Mouse (Mus musculus) ovary, postnatal 36 days (tissue): ENCODE measurements around the gene Gm5901.

Source experiments
- DNase-seq: peaks from one replicate; pipeline ENCODE4 v3.0.0; 2022; ENCODE audit warnings: low spot score, mixed read lengths

Gm5901 gene

DNA sequence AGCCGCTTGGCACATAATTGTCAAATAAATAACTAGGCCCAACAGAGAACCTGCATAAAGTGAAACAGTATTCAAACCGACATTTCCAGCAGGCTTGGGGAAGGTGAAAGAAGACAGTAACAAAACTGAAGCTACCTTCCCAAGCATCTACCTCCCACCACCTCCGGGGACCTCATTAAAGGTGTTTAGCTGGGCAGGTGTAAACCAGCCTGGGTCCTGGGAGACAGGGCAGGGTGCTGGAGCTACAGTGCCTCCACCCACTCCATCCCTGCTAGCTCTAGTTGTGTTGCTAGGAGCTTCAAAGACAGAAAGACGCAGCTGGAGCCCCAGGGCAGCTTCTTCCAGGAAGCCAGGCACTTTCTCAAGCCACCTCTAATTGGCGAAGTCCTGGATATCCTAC, 29.4 kb downstream of the Gm5901 start, which contains the start of gene Cnga4:
Gene Cnga4, plus strand, starts transcription at position 301 of the 400 bp plus-strand sequence.
- no peak for DNase-seq

GRCm38 (mm10) chr7:105406322-105406721, 31.5 kb downstream of the Gm5901 start:
- DNase-seq: no peak

DNA sequence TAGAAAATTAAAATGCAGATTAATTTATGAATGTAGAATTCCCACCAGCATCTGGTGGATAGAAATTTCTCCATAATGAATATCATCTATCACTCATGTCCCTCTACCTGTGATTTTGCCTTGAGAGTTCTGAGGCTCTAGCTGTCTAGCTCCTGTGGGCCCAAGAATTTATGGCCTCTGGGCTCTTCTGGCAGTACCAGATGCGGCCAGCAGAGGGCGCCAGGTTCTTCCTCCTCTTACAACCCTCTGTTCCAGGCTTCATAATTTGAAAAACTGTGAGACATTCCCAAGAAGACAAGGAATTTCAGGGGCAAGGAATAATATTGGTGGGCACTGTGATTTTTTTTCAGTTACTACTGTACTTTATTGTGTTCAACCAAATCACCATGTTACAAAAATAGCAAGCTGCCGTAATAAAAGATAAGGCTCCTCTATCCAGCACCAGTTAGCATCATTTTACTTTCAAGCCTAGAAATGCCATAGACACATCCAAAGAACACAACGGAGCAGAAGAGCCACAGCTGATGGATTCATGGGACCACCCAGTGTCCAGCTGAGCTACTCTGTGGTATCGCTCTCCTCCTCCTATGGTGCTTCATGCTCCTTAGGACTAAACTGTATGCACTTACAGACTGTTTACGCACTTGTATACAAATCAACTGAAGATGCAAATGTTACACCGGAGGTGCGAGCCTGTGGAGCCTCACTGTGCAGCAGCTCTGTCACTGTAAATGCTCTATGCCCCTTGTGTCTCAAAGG, 37.2 kb downstream of the Gm5901 start:
- DNase-seq: peak; percentile 70

GRCm38 (mm10) chr7:105414385-105414784, 39.5 kb downstream of the Gm5901 start:
- DNase-seq: no peak

DNA sequence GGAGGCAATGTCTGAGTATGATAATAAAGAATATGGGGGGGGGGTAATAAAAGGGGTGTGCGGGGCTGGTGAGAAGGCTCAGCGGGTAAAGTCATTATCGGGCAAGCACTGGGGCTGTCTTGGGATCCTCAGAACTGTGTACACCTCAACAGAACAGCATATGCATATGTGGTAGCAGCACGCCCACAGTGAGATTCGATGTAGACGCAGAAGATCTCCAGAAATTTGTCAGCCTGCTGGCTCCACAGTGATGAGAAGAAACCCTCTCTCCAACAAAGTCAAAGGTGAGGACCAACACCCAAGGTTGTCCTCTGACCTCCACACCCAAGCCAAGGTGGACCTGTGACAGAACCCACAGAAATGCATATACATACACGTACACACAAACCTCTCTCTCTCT, 41.7 kb downstream of the Gm5901 start:
- DNase-seq: no peak

GRCm38 (mm10) chr7:105418106-105418505, 43.3 kb downstream of the Gm5901 start:
- DNase-seq: no peak

GRCm38 (mm10) chr7:105420903-105421302, 46.1 kb downstream of the Gm5901 start:
- DNase-seq: no peak

DNA sequence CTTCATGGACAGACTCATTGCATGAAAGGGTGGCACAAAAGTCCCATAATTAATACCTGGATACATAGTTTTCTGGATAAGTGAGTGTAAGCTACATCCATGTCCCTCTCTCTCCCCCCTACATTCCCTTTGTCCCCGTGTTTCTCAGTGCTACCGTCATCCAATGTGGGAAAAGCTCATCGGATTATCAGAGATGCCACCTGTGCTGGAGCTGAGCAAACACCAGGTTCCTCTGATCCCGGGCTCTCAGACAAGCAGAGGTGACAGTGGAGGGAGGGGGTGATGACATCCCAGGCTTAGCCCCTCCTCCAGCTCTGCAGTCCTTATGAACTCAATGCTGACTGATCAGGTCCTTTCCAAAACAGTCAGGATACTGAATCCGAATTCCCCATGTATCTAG, 49.5 kb downstream of the Gm5901 start:
- no peak for DNase-seq

- DNase-seq: no peak
These were observed 50.7 kb downstream of the Gm5901 start, which contains the start of gene Cckbr for GRCm38 (mm10) chr7:105425424-105426043. TSS of gene Cckbr (plus strand) at chr7:105425731.

- DNase-seq: no peak
These were observed 51.2 kb downstream of the Gm5901 start for GRCm38 (mm10) chr7:105426051-105426450.
